Mouse (Mus musculus): ENCODE measurements around the gene Ldha. TPM values are rescaled to one million over a fixed set of nuclear protein-coding genes. Genes with fewer than 3 reads are reported as not detected.

The Ldha gene
- polyA plus RNA-seq, 1 experiment from 2014 or later, result 1,645 TPM

DNA sequence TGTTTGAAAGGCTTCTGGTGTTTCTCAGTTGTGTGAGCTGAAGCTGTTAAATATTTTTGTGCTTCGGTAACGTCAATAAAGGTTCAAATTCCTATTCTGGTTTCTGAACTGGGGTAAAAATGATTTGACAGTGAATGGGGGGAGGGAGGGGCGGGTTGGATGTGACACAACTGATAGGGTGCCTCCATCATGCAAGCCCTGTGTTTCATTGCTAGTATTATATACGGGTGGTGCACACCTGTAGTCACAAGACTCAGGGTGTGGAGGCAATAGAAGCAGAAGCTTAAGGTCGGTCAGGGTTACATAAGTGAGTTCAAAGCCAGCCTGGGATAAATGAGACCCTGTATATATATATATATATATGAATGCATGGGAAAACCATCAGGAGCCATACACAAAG lies 1.4 kb upstream of the Ldha start:
- no peak overlapping the region for H3K4me2 ChIP-seq (replicated peaks)
- H3K27me3 ChIP-seq, result peaks cover 9% of the 10 kb centered on the region
- H3K27ac ChIP-seq, result no peak overlapping the region
- peaks cover 25% of the 10 kb centered on the region for H3K4me1 ChIP-seq
- no peak overlapping the region for H3K9ac ChIP-seq
- no peaks in the 10 kb centered on the region for H3K36me3 ChIP-seq
- no peak overlapping the region for H3K4me3 ChIP-seq
- ATAC-seq (ENCODE audit: low FRiP score, low read depth), result no peak
- no peaks in the 10 kb centered on the region for H3K9me3 ChIP-seq
- WGBS, result 64% methylated on average over 5 of the region's 5 CpGs

DNA sequence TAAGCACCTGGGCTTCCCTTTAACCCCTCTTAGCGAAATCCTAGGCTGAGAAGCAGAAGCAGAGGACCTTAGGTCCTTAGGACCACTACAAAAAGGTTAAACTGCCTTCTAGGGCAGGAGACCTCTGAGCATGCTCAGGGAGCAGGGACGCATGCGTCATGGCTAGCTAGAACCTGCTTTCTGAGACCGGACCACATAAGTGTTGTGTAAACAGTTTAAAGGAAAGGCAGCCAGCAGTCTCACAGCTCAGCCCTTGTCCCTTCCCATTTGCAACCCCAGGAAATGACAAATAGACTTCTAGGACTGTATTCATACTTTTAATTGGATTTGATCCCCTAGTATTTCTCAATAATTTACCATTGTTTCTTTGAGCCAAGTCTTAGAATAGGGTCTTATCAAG lies 949 bp upstream of the Ldha start:
- WGBS, result 45% methylated on average over 4 of the region's 4 CpGs
- no peak overlapping the region for H3K4me2 ChIP-seq (replicated peaks)
- H3K4me1 ChIP-seq, result peaks cover 29% of the 10 kb centered on the region
- H3K4me3 ChIP-seq, result no peak overlapping the region
- peaks cover 9% of the 10 kb centered on the region for H3K27me3 ChIP-seq
- ATAC-seq (ENCODE audit: low FRiP score, low read depth), result no peak
- H3K36me3 ChIP-seq, result no peaks in the 10 kb centered on the region
- H3K27ac ChIP-seq, result no peak overlapping the region
- H3K9me3 ChIP-seq, result no peaks in the 10 kb centered on the region
- no peak overlapping the region for H3K9ac ChIP-seq

DNA sequence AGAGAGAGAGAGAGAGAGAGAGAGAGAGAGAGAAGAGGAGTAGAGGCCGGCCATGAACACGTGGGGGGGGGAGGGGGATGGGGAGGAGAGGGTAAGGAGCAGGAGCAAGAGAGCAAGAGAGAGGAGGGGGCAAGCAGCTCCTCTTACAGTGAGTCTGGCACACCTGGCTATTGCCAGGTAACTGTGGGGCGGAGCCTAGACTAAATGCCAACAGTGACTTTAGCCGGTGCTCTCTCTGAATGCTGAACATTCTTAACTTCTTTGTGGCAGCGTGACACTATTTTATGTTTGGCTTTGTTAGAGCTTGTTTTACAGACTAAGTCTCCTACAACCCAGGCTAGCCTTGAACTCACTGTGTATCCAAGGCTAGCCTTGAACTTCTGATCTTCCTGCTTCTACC lies 1.0 kb downstream of the Ldha start:
- H3K27me3 ChIP-seq, result peaks cover 9% of the 10 kb centered on the region
- no peaks in the 10 kb centered on the region for H3K9me3 ChIP-seq
- 31% methylated on average over 4 of the region's 5 CpGs for WGBS
- H3K27ac ChIP-seq, result no peak overlapping the region
- no peak for ATAC-seq (ENCODE audit: low FRiP score, low read depth)
- H3K4me1 ChIP-seq, result peaks cover 37% of the 10 kb centered on the region
- no peaks in the 10 kb centered on the region for H3K36me3 ChIP-seq
- H3K4me2 ChIP-seq (replicated peaks), result no peak overlapping the region
- no peak overlapping the region for H3K9ac ChIP-seq
- H3K4me3 ChIP-seq, result no peak overlapping the region

DNA sequence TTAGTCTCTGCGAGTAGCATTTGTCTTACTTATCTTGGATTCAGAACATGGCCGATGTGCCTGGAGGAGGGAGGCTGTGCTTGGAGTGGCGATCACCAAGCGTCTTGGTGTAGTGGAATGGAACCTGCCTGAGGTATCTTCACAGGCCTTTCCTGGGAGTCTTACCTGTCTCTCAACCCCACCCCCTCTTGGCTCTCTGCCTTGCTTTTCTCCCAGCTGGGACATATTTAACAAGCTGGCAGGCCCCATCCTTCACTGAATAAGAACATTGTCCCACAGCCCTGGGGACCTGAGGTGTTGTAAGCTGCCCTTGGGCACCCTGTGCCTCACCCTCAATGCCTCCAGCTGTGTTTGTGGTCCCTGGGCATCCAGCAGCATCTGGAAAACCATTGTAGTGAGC lies 2.3 kb downstream of the Ldha start:
- peaks cover 9% of the 10 kb centered on the region for H3K27me3 ChIP-seq
- H3K9me3 ChIP-seq, result no peaks in the 10 kb centered on the region
- no peak overlapping the region for H3K4me3 ChIP-seq
- no peak for ATAC-seq (ENCODE audit: low FRiP score, low read depth)
- peaks cover 11% of the 10 kb centered on the region for H3K36me3 ChIP-seq
- H3K27ac ChIP-seq, result no peak overlapping the region
- no peak overlapping the region for H3K4me2 ChIP-seq (replicated peaks)
- WGBS, result 83% methylated on average over 4 of the region's 4 CpGs
- peaks cover 32% of the 10 kb centered on the region for H3K4me1 ChIP-seq
- no peak overlapping the region for H3K9ac ChIP-seq

DNA sequence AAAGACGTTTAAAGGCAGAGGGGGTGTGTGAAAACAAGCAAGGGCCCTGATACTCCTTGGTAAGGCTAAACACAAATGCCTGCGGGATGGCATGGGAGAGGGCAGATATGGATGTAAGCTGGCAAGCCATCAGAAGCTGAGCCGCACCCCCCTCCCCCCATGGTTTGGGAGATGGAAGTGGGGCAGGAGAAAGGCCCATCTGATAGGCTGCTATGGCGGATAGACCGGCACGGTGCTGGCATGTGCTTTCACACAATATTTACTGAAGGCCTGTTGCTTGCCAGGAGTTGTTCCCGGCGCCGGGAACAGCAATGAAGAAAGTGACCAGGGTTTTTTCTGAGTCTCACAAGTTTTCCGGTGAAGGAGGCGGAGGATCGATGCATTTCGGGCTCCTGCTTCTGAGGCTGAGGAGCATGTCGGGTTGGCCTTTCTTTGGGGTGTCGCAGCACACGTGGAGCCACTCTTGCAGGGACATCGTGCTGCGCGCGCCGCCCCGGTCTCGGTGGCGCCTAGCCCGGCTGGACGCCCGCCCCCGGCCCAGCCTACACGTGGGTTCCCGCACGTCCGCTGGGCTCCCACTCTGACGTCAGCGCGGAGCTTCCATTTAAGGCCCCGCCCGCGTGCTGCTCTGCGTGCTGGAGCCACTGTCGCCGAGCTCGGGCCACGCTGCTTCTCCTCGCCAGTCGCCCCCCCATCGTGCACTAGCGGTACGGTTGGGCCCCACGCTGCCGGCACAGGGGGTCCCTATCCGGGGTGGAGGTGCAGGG lies 4.1 kb downstream of the Ldha start:
- Histone ChIP-seq H3K4me2 (replicated peaks) (peak overlapping the region; percentile 86), H3K27me3 (peaks cover 9% of the 10 kb centered on the region), H3K36me3 (peaks cover 29% of the 10 kb centered on the region), H3K9ac (peak overlapping the region; percentile 96), H3K4me1 (peaks cover 21% of the 10 kb centered on the region), H3K4me3 (peak overlapping the region; percentile 89), H3K9me3 (no peaks in the 10 kb centered on the region), H3K27ac (peak overlapping the region; percentile 97)
- peak; percentile 92 for ATAC-seq (ENCODE audit: low FRiP score, low read depth)
- WGBS, result under 1% methylated on average over 51 of the region's 51 CpGs

DNA sequence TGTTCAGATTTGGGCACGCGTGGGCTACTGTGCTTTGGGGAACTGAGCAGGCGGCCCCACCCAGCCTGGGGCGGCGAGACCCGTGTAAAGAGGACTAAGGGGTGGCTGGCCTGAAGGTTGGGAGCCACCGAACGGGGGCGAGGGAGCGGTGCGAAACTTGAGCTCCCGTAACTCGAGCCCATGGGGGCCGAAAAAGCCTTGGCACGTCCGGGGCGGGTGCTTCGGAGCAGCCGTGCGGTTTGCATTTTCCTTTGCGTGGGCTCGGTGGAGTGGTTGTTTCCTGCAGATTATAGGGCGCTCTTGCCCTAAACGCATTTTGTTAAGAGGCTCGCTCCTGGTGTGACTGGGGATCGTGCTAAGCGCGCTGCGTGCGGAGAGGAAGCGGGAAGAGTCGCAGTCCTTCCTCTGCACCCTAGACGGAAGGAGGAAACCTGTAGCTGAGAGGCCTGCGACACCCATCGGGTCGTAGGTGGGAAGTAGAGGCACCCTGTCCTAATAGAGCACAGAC lies 4.8 kb downstream of the Ldha start:
- peaks cover 5% of the 10 kb centered on the region for H3K27me3 ChIP-seq
- peak overlapping the region; percentile 97 for H3K27ac ChIP-seq
- peak overlapping the region; percentile 96 for H3K9ac ChIP-seq
- peaks cover 35% of the 10 kb centered on the region for H3K36me3 ChIP-seq
- H3K4me3 ChIP-seq, result peak overlapping the region; percentile 89
- H3K9me3 ChIP-seq, result no peaks in the 10 kb centered on the region
- peak; percentile 61 for ATAC-seq (ENCODE audit: low FRiP score, low read depth)
- peaks cover 21% of the 10 kb centered on the region for H3K4me1 ChIP-seq
- WGBS, result under 1% methylated on average over 36 of the region's 36 CpGs
- H3K4me2 ChIP-seq (replicated peaks), result peak overlapping the region; percentile 86

DNA sequence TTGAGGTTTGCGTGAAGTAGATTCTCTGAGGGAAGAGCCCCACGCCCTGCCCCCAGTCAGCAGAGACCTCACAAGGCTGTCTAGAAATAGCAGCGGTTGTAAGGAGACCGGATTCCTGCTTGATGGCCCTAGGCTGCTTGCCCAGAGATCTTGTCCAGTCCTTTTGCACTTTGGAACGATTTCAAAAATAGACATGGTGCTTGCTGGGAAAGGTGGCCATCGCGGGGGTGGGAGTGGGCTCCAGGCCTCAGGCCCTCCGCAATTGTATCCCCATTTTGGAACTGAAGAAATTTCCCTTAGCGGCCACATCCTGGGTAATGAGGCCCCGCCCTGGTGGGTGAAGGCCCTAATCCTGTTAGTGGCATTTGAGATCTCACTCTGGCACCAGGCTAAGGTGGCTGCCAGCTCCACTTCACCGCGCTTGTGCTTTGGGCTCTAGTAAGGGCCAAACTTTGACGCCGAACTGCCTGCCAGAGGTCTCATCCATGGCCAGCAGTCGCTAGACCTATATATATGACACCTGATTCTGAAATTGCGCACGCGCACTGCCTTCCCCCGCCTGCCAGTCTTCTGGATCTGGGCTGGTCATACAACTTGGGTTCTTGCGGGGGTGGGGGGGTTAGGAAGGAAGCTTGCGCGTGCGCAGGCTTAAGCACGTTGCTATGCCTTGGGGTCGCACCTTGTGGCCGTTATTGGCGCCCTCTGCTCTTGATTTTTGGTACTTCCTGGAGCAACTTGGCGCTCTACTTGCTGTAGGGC lies 5.4 kb downstream of the Ldha start:
- peak; percentile 49 for ATAC-seq (ENCODE audit: low FRiP score, low read depth)
- no peaks in the 10 kb centered on the region; the same call in 1 of the 2 replicates for H3K27me3 ChIP-seq
- peak overlapping the region; percentile 97 for H3K27ac ChIP-seq
- H3K4me2 ChIP-seq (replicated peaks), result peak overlapping the region; percentile 86
- peaks cover 21% of the 10 kb centered on the region for H3K4me1 ChIP-seq
- H3K36me3 ChIP-seq, result peaks cover 41% of the 10 kb centered on the region
- H3K9me3 ChIP-seq, result no peaks in the 10 kb centered on the region
- 2% methylated on average over 28 of the region's 28 CpGs for WGBS
- H3K4me3 ChIP-seq, result peak overlapping the region; percentile 89
- peak overlapping the region; percentile 96 for H3K9ac ChIP-seq

DNA sequence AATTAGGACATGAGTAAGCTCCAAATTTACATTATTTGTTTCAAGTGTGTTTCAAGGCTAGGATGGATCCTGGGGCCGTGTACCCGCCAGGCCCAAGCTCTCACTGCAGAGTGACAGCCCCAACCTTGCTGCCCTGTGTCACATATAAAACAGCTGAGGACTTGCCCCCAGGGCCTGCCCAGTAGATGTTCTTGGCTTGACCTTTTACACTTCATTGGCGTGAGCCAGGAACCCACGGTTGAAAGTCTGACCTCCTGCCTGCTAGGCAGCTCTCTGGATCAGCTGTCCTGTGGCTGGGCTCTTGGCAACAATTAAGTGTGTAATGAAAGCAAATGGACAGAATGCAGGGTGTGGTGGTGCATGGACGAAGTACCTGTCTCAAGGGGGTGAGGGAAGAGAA lies 8.0 kb downstream of the Ldha start:
- H3K9me3 ChIP-seq, result no peaks in the 10 kb centered on the region
- WGBS, result 78% methylated on average over 5 of the region's 5 CpGs
- no peak overlapping the region for H3K27ac ChIP-seq
- H3K9ac ChIP-seq, result no peak overlapping the region
- H3K4me3 ChIP-seq, result no peak overlapping the region
- H3K4me1 ChIP-seq, result peaks cover 21% of the 10 kb centered on the region
- no peaks in the 10 kb centered on the region for H3K27me3 ChIP-seq
- no peak overlapping the region for H3K4me2 ChIP-seq (replicated peaks)
- peaks cover 67% of the 10 kb centered on the region for H3K36me3 ChIP-seq
- ATAC-seq (ENCODE audit: low FRiP score, low read depth), result no peak

DNA sequence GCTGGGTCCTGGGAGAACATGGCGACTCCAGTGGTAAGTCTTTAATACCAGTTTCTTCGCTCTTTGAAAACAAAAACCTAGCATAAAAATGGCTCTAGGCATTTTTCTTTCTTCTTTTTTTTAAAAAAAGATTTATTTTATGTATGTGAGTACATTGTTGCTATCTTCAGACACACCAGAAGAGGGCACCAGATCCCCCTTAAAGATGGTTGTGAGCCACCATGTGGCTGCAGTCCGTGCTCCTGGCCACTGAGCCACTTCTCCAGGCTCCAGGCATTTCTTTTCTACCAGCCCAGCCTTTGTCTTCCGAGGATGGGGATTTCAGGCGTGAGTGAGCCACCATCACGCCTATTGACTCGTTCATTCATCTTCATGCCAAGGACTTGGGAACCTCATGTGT lies 9.8 kb downstream of the Ldha start:
- Histone ChIP-seq H3K4me2 (replicated peaks) (no peak overlapping the region), H3K4me1 (peaks cover 13% of the 10 kb centered on the region; the same call in 1 of the 2 replicates), H3K9ac (no peak overlapping the region), H3K27ac (no peak overlapping the region), H3K27me3 (no peaks in the 10 kb centered on the region), H3K9me3 (no peaks in the 10 kb centered on the region), H3K4me3 (no peak overlapping the region), H3K36me3 (peaks cover 85% of the 10 kb centered on the region)
- no peak for ATAC-seq (ENCODE audit: low FRiP score, low read depth)
- 86% methylated on average over 7 of the region's 7 CpGs for WGBS

DNA sequence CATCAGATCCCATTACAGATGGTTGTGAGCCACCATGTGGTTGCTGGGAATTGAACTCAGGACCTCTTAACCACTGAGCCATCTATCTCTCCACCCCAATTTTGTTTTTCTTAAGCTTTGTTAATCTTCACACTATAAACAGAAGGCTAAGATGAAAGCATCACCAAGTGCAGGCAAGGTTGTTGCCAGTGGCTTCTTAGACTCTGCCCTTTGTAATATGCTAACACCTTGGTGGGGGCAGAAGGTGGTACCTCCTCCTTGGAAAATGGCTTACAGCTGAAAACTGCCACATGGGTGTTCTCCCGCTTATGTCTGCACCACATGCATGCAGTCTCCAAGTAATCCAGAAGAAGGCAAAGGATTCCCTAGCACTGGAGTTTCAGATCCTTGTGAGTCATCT lies 11.4 kb downstream of the Ldha start:
- Histone ChIP-seq H3K4me1 (peaks cover 2% of the 10 kb centered on the region; the same call in 1 of the 2 replicates), H3K9me3 (no peaks in the 10 kb centered on the region), H3K4me3 (no peak overlapping the region), H3K9ac (no peak overlapping the region), H3K27ac (no peak overlapping the region), H3K4me2 (replicated peaks) (no peak overlapping the region), H3K27me3 (no peaks in the 10 kb centered on the region), H3K36me3 (peaks cover 88% of the 10 kb centered on the region)
- ATAC-seq (ENCODE audit: low FRiP score, low read depth), result no peak
- 85% methylated on average over 1 of the region's 1 CpGs for WGBS

DNA sequence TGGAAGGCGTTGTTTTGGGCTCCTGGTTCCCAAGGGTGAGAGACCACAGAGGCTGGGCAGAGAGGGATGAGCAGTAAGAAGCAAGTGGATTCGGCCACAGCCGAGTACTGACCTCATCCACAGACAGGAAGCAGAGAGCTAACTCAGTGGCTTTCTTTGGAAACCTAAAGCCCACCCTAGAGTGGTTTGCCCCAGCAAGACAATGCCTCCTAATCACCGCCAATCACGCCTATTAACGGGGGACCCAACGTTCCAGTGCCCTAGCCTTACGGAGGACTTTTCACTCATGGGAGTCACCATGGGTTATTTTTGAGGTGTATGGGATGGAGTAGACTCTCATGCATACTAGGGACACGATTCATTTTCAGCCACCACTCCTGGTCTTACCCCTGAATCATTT lies 12.1 kb downstream of the Ldha start:
- Histone ChIP-seq H3K36me3 (peaks cover 82% of the 10 kb centered on the region), H3K4me2 (replicated peaks) (no peak overlapping the region), H3K9me3 (no peaks in the 10 kb centered on the region), H3K4me3 (no peak overlapping the region), H3K9ac (no peak overlapping the region), H3K27me3 (no peaks in the 10 kb centered on the region), H3K4me1 (no peaks in the 10 kb centered on the region), H3K27ac (no peak overlapping the region)
- 88% methylated on average over 9 of the region's 9 CpGs for WGBS
- no peak for ATAC-seq (ENCODE audit: low FRiP score, low read depth)

DNA sequence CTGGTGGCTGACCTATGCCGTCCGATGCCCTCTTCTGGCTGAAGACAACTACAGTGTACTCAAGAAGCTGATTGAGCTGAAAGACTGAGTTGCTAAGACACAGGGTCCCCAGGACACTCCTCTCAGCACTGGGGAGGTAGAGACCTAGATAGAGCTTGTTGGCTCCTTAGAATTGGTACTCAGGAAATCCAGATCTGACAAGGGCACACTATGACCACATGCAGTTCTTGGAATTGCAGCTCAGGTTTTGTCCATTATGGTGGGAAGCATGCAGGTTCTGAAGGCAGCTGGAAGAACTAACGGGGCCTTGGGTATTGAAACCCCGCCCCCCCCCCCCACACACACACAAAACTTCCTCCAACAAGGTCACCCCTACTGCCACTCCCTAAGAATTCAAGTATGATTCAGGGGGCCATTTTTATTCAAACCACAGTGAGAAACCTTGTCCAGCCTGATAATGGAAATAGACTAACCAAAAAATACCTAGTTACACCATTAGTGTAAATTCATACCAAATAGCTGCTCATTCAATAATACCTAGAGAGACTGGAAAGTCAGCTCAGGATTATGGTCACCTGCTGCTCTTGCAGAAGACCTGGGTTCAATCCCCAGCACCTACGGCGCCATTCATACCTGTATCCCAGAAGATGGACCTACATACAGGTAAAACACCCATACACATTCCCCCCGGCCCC lies 14.7 kb downstream of the Ldha start:
- no peak overlapping the region for H3K9ac ChIP-seq
- no peaks in the 10 kb centered on the region for H3K9me3 ChIP-seq
- peaks cover 56% of the 10 kb centered on the region for H3K36me3 ChIP-seq
- H3K4me3 ChIP-seq, result no peak overlapping the region
- no peaks in the 10 kb centered on the region for H3K27me3 ChIP-seq
- H3K4me1 ChIP-seq, result no peaks in the 10 kb centered on the region
- no peak for ATAC-seq (ENCODE audit: low FRiP score, low read depth)
- H3K27ac ChIP-seq, result no peak overlapping the region
- WGBS, result 73% methylated on average over 7 of the region's 7 CpGs
- no peak overlapping the region for H3K4me2 ChIP-seq (replicated peaks)
